Mouse (Mus musculus) myocyte (in vitro differentiated cells): ENCODE results near the gene Spred2.

ENCODE experiments used
- MAX ChIP-seq: IDR thresholded peaks from one replicate; pipeline ENCODE4 v1.6.1; 2011; ENCODE audit warnings: low read depth, mild to moderate bottlenecking, control low read depth
- MYOD1 ChIP-seq, 3 experiments: IDR thresholded peaks; one replicate each; pipeline ENCODE4 v1.6.1; 2011; ENCODE audit warnings: control low read depth in 2 of 3, low read depth in 2 of 3, mild to moderate bottlenecking in 2 of 3, moderate library complexity in 1 of 3; ENCODE audit not compliant: insufficient read length in 2 of 3, control insufficient read depth in 1 of 3
- POLR2A ChIP-seq: IDR thresholded peaks from one replicate; pipeline ENCODE4 v1.6.1; 2011; ENCODE audit warnings: low read depth, mild to moderate bottlenecking, control low read depth, moderate library complexity; ENCODE audit not compliant: insufficient read length
- POLR2AphosphoS2 ChIP-seq: IDR thresholded peaks from one replicate; pipeline ENCODE4 v1.6.1; 2011; ENCODE audit warnings: low read depth, control low read depth; ENCODE audit not compliant: insufficient read length
- USF1 ChIP-seq: IDR thresholded peaks from one replicate; pipeline ENCODE4 v1.6.1; 2011; ENCODE audit warnings: low read depth, mild to moderate bottlenecking, control low read depth, moderate library complexity

DNA sequence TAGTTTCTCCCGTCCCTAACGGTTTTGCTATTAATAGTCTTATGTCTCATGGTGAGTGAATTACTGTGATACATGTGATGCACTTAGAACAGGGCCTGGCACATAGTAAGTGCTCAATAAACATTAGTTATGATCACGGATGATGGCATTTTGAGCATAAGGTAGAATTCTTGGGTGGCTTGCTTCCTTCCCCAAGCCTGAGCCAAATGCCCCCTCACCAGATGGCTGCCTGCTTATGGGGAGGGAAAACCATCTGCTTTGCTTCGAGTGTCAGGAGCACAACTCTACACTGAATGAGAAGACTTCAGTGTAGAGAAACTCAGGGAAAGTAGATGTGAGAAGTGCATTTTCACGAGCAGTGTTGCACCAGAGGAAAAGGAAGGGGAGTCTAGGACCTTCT, 24.6 kb upstream of the Spred2 start:
- no peak for TF ChIP-seq MYOD1 (IDR thresholded peaks at IDR 0.05; ENCODE audit: control insufficient read depth in 1 of 3, insufficient read length in 2 of 3, low read depth in 2 of 3)
- TF ChIP-seq POLR2A, result no peak
- TF ChIP-seq MAX, result no peak
- TF ChIP-seq POLR2AphosphoS2, result no peak
- no peak for TF ChIP-seq USF1
